Mouse (Mus musculus): ENCODE results near the gene Rbms3. TPM values are rescaled to one million over a fixed set of nuclear protein-coding genes. Genes with fewer than 3 reads are reported as not detected.

The Rbms3 gene
- total and polyA plus RNA-seq, 3 experiments, result not detected

GRCm38 (mm10) chr9:117641090-117641782, 11.5 kb upstream of the Rbms3 start:
- in situ Hi-C loops (cut with MboI; ENCODE audit: low pct_ligation_motif_present, low pct_unique_long_range_greater_than_20kb, low sequenced_read_pairs) (no loop called here), dilution Hi-C loops (cut with MboI; ENCODE audit: extremely low pct_ligation_motif_present, extremely low pct_unique_long_range_greater_than_20kb, low sequenced_read_pairs) (no loop called here)
- no peak overlapping the region for H3K4me3 ChIP-seq (replicated peaks in 1 of 3; ENCODE audit: low read depth in 2 of 3, low read length in 2 of 3, poor library complexity in 1 of 3)
- DNase-seq (ENCODE audit: extremely low read depth), result no peak
- H3K79me2 ChIP-seq (replicated peaks; ENCODE audit: control insufficient read depth, extremely low read depth, insufficient read depth, poor library complexity, severe bottlenecking), result no peaks in the 10 kb centered on the region
- no peak overlapping the region for H3K4me2 ChIP-seq (ENCODE audit: insufficient read depth, low read depth, poor library complexity, severe bottlenecking)
- H3K27ac ChIP-seq (ENCODE audit: insufficient read depth, low read depth), result no peak overlapping the region
- peaks cover 81% of the 10 kb centered on the region for H3K9me3 ChIP-seq (replicated peaks; ENCODE audit: low read length)
- no peak overlapping the region for H3K9ac ChIP-seq (ENCODE audit: insufficient read depth, low read depth)
- H3K27me3 ChIP-seq (replicated peaks), result no peaks in the 10 kb centered on the region
- no peak for TF ChIP-seq E2F4 (IDR thresholded peaks at IDR 0.05; ENCODE audit: insufficient replicate concordance, low read depth, low read length)
- TF ChIP-seq MXI1 (IDR thresholded peaks at IDR 0.05; ENCODE audit: low read depth, low read length), result no peak
- TF ChIP-seq POLR2AphosphoS2 (IDR thresholded peaks at IDR 0.05; ENCODE audit: low read depth, low read length), result no peak
- no peak for TF ChIP-seq JUND (conservative IDR thresholded peaks at IDR 0.05; ENCODE audit: low read depth, low read length)
- no peak for TF ChIP-seq ETS1 (conservative IDR thresholded peaks at IDR 0.05; ENCODE audit: low read depth, low read length)
- TF ChIP-seq MYC (IDR thresholded peaks at IDR 0.05; ENCODE audit: low read depth, low read length), result no peak
- TF ChIP-seq CHD2 (IDR thresholded peaks at IDR 0.05; ENCODE audit: low read length), result no peak
- no peaks in the 10 kb centered on the region for H3K36me3 ChIP-seq (replicated peaks in 1 of 2; ENCODE audit: control insufficient read depth in 1 of 2, insufficient read depth in 1 of 2, low read length in 1 of 2)
- H3K4me1 ChIP-seq (ENCODE audit: control insufficient read depth in 1 of 2, insufficient read depth in 2 of 2), result no peaks in the 10 kb centered on the region

- no peak overlapping the region for H3K9ac ChIP-seq (ENCODE audit: insufficient read depth, low read depth)
- dilution Hi-C loops (cut with MboI; ENCODE audit: extremely low pct_ligation_motif_present, extremely low pct_unique_long_range_greater_than_20kb, low sequenced_read_pairs), result no loop called here
- no peaks in the 10 kb centered on the region for H3K4me1 ChIP-seq (ENCODE audit: control insufficient read depth in 1 of 2, insufficient read depth in 2 of 2)
- no peak for DNase-seq (ENCODE audit: extremely low read depth)
- no peak overlapping the region for H3K4me2 ChIP-seq (ENCODE audit: insufficient read depth, low read depth, poor library complexity, severe bottlenecking)
- in situ Hi-C loops (cut with MboI; ENCODE audit: low pct_ligation_motif_present, low pct_unique_long_range_greater_than_20kb, low sequenced_read_pairs), result no loop called here
- no peak for TF ChIP-seq IRF4 (IDR thresholded peaks at IDR 0.05; ENCODE audit: low read depth, low read length)
- no peak for TF ChIP-seq RCOR1 (conservative IDR thresholded peaks at IDR 0.05; ENCODE audit: low read depth, low read length)
- no peak for TF ChIP-seq PAX5 (IDR thresholded peaks at IDR 0.05; ENCODE audit: low read length)
- TF ChIP-seq E2F4 (IDR thresholded peaks at IDR 0.05; ENCODE audit: insufficient replicate concordance, low read depth, low read length), result no peak
- no peak for TF ChIP-seq MAX (IDR thresholded peaks at IDR 0.05; ENCODE audit: low read length)
- TF ChIP-seq NELFE (IDR thresholded peaks at IDR 0.05; ENCODE audit: low read depth, low read length), result no peak
- no peak for TF ChIP-seq MEF2A (IDR thresholded peaks at IDR 0.05; ENCODE audit: borderline replicate concordance, low read depth, low read length)
- TF ChIP-seq MXI1 (IDR thresholded peaks at IDR 0.05; ENCODE audit: low read depth, low read length), result no peak
- no peak for TF ChIP-seq JUND (conservative IDR thresholded peaks at IDR 0.05; ENCODE audit: low read depth, low read length)
- TF ChIP-seq MAZ (IDR thresholded peaks at IDR 0.05; ENCODE audit: low read depth, low read length), result no peak
- TF ChIP-seq MAFK (IDR thresholded peaks at IDR 0.05; ENCODE audit: insufficient replicate concordance, low read length), result no peak
- no peak for TF ChIP-seq POLR2AphosphoS2 (IDR thresholded peaks at IDR 0.05; ENCODE audit: low read depth, low read length)
- no peak for TF ChIP-seq POLR2A (IDR thresholded peaks at IDR 0.05; ENCODE audit: low read depth, low read length)
- TF ChIP-seq CHD1 (IDR thresholded peaks at IDR 0.05; ENCODE audit: low read depth, low read length), result no peak
- no peak for TF ChIP-seq GABPA (IDR thresholded peaks at IDR 0.05; ENCODE audit: insufficient replicate concordance, low read depth, low read length)
- TF ChIP-seq ZKSCAN1 (IDR thresholded peaks at IDR 0.05; ENCODE audit: borderline replicate concordance, low read depth, low read length), result no peak
- TF ChIP-seq UBTF (IDR thresholded peaks at IDR 0.05; ENCODE audit: low read depth, low read length), result no peak
- TF ChIP-seq ZNF384 (IDR thresholded peaks at IDR 0.05; ENCODE audit: low read depth, low read length), result no peak
- TF ChIP-seq ETS1 (conservative IDR thresholded peaks at IDR 0.05; ENCODE audit: low read depth, low read length), result no peak
- no peak for TF ChIP-seq USF1 (IDR thresholded peaks at IDR 0.05; ENCODE audit: low read depth, low read length)
- H3K79me2 ChIP-seq (replicated peaks; ENCODE audit: control insufficient read depth, extremely low read depth, insufficient read depth, poor library complexity, severe bottlenecking), result no peaks in the 10 kb centered on the region
- no peak overlapping the region for H3K4me3 ChIP-seq (replicated peaks in 1 of 3; ENCODE audit: low read depth in 2 of 3, low read length in 2 of 3, poor library complexity in 1 of 3)
- H3K27me3 ChIP-seq (replicated peaks), result no peaks in the 10 kb centered on the region
- H3K27ac ChIP-seq (ENCODE audit: insufficient read depth, low read depth), result no peak overlapping the region
- H3K36me3 ChIP-seq (replicated peaks in 1 of 2; ENCODE audit: control insufficient read depth in 1 of 2, insufficient read depth in 1 of 2, low read length in 1 of 2), result no peaks in the 10 kb centered on the region
- peaks cover 83% of the 10 kb centered on the region for H3K9me3 ChIP-seq (replicated peaks; ENCODE audit: low read length)
Measured at GRCm38 (mm10) chr9:117638623-117639185, 9.0 kb upstream of the Rbms3 start.
